Mouse (Mus musculus): ENCODE results near the gene Nlrp4b.
"Not testable (repeated sequence)": the region's sequence is repeated elsewhere in the genome, so short reads cannot be mapped to it uniquely, and the experiment has no call there.

Nlrp4b gene

GRCm38 (mm10) chr7:10687489-10687888 is at the start of gene Nlrp4b:
Nlrp4b (plus strand) TSS chr7:10687789.
- no peak for DNase-seq (ENCODE audit: low spot score in 2 of 2)

DNA sequence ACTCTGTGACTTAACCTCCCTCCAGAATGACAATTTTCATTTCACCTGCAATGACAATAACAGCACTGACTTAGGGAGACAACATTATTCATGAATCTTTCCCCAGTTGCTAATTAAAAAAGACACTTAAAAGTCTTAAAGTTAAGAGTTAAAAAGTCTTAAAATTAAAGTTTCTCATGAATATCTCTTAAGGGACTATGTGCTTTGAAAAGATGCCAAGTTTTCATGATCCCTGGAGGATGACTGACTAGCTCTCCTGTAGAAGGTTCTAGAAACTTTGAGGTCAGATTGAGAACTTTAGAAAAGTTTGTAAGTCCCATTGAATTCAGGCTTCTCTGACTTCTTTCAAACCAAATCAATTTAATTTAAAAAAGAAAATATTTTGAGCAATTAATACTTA is 66.7 kb downstream of the Nlrp4b start, which contains the start of gene Vmn1r71:
Vmn1r71 (minus strand) TSS at position 101 of the 400 bp plus-strand sequence.
- no peak for DNase-seq (ENCODE audit: low spot score in 2 of 2)

DNA sequence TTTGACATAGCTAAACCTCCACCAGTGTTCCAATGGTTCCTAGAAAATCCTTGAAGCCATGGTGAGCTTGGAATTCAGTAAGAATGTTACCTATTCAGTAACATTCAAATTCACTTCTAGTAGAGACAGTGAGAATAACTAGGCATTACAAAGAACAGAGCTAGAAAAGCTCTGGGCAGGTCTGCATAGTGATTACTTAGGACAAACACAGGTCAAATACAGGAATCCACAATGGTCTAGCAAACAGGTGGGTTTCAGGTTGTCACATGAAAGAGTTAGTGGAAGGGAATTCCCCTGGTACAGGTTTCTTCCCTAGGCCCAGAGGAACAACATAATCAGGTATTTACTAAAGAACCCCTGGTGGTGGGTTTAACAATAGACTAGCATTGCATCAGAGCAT is 70.0 kb downstream of the Nlrp4b start:
- DNase-seq (ENCODE audit: low spot score in 2 of 2): not testable (repeated sequence)
